Mouse (Mus musculus) hindbrain, embryonic 10.5 days (tissue): ENCODE measurements at regions not wholly inside any gene's neighbourhood (a gene's known extent, or its start where the extent isn't known, plus 50 kb on each side); places are given as distances from the start of the nearest gene placed in this dataset.
A peak's percentile ranks its signal among the peaks of the same experiment; 100 is the strongest.

Experiments
- DNase-seq: peaks from one replicate; pipeline ENCODE4 v3.0.0-alpha.2; 2017; ENCODE audit warnings: low spot score
- H3K27ac ChIP-seq: fragments of 300-500 bp; sonication (generic); 2 replicates; pipeline ENCODE4 v1.5.1; 2016; ENCODE audit warnings: mild to moderate bottlenecking, moderate library complexity
- H3K27me3 ChIP-seq: fragments of 300-500 bp; sonication (generic); 2 replicates; pipeline ENCODE4 v1.6.1; 2016; ENCODE audit warnings: mild to moderate bottlenecking; ENCODE audit not compliant: poor library complexity, insufficient read depth, severe bottlenecking
- H3K36me3 ChIP-seq: fragments of 300-500 bp; sonication (generic); 2 replicates; pipeline ENCODE4 v1.6.1; 2016; ENCODE audit warnings: mild to moderate bottlenecking, moderate library complexity
- H3K4me1 ChIP-seq: fragments of 300-500 bp; sonication (generic); replicated peaks from 2 replicates; pipeline ENCODE4 v1.6.1; 2016; ENCODE audit warnings: mild to moderate bottlenecking
- H3K4me3 ChIP-seq: fragments of 300-500 bp; sonication (generic); 2 replicates; pipeline ENCODE4 v1.5.1; 2016; ENCODE audit warnings: mild to moderate bottlenecking, moderate library complexity
- H3K9me3 ChIP-seq: fragments of 300-500 bp; sonication (generic); 2 replicates; pipeline ENCODE4 v1.6.1; 2016; ENCODE audit warnings: mild to moderate bottlenecking, moderate library complexity
- WGBS: fragments of 180-500 bp; shearing (Covaris S2); methylation state at CpG from one replicate; pipeline ENCODE4 v1.1.7; 2016; 5-methylcytosine and 5-hydroxymethylcytosine counted together

DNA sequence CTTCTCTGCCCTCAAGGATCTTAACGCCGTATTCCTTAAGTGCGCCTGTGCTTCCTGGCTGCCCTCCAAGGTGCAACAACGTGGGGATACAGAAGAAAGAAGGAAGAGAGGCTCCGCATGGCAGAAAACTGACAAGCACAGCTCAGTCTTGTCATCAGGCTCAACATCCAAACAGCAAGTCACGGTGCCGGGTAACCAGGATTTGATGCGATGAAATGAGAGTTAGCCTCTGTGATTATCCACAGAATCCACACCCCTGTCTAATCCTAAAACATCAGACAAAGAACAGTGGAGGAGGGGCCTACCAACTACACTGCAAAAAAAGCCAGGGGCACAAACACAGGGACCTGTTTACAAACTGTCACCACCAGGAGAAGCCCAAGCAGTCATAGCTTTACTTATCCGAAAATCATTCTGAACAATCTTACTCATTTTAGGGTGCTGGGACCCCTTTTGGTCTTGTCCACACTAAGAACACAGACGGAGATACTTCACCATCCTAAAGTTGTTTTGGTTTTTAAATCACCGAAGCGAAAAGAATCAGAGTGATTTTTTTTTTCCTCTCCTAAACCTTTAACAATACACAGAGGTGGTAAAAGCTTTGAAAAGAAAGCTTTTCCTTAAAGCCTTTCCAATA lies 394.8 kb upstream of the Gm6657 start:
- Histone ChIP-seq H3K4me3 (no peak overlapping the region), H3K36me3 (no peaks in the 10 kb centered on the region), H3K27me3 (no peaks in the 10 kb centered on the region), H3K4me1 (peaks cover 13% of the 10 kb centered on the region), H3K27ac (no peak overlapping the region), H3K9me3 (no peaks in the 10 kb centered on the region)
- WGBS, result 77% methylated on average over 12 of the region's 12 CpGs
- no peak for DNase-seq

- H3K4me3 ChIP-seq, result no peak overlapping the region
- no peaks in the 10 kb centered on the region for H3K4me1 ChIP-seq
- no peak for DNase-seq
- 88% methylated on average over 7 of the region's 7 CpGs for WGBS
- no peaks in the 10 kb centered on the region for H3K9me3 ChIP-seq
- no peak overlapping the region for H3K27ac ChIP-seq
- no peaks in the 10 kb centered on the region for H3K27me3 ChIP-seq
- no peaks in the 10 kb centered on the region for H3K36me3 ChIP-seq
Measured at GRCm38 (mm10) chr12:77807674-77808073, 386.4 kb upstream of the Gm6657 start.

DNA sequence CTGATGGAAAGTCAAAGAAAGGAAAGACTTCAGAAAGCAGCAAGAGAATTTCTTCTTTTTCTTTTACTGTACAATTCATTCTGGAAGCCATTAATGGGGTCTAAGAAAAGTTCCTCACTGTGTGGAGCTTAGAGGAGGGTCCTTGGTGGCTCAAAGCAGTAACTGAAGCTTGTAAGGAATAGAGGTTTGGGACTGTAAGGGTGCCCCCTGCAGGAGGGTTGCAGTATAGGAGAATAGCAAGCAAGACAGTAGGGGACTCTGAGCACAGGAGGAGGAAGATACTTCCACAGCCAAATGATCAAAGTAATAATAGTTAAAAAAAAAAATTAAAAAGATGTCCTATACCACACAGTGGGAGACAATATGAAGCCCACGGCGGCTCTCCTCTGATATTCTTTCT lies 382.8 kb upstream of the Gm6657 start:
- H3K4me3 ChIP-seq, result no peak overlapping the region
- no peak overlapping the region for H3K27ac ChIP-seq
- no peaks in the 10 kb centered on the region for H3K36me3 ChIP-seq
- no peaks in the 10 kb centered on the region for H3K27me3 ChIP-seq
- DNase-seq, result peak; percentile 40
- H3K9me3 ChIP-seq, result no peaks in the 10 kb centered on the region
- H3K4me1 ChIP-seq, result no peaks in the 10 kb centered on the region
- 49% methylated on average over 2 of the region's 2 CpGs for WGBS

DNA sequence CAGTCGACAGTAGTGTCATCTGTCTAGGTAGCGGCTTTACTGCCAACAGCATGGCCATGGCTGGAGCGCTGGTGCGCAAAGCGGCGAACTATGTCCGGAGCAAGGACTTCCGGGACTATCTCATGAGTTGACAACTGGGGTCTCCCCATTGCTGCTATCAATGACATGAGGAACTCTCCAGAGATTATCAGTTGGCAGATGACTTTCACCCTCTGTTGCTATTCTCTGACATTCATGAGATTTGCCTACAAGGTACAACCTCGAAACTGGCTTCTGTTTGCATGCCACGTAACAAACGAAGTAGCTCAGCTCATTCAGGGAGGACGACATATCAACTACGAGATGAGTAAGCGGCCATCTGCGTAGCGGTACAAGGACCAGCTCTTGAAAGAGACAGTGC lies 374.6 kb upstream of the Gm6657 start:
- DNase-seq, result no peak
- Histone ChIP-seq H3K27ac (no peak overlapping the region), H3K36me3 (no peaks in the 10 kb centered on the region), H3K9me3 (no peaks in the 10 kb centered on the region), H3K27me3 (no peaks in the 10 kb centered on the region), H3K4me3 (no peak overlapping the region), H3K4me1 (no peaks in the 10 kb centered on the region)
- 93% methylated on average over 16 of the region's 16 CpGs for WGBS

- no peak overlapping the region for H3K27ac ChIP-seq
Measured at GRCm38 (mm10) chr12:77823381-77824030, 370.5 kb upstream of the Gm6657 start.

DNA sequence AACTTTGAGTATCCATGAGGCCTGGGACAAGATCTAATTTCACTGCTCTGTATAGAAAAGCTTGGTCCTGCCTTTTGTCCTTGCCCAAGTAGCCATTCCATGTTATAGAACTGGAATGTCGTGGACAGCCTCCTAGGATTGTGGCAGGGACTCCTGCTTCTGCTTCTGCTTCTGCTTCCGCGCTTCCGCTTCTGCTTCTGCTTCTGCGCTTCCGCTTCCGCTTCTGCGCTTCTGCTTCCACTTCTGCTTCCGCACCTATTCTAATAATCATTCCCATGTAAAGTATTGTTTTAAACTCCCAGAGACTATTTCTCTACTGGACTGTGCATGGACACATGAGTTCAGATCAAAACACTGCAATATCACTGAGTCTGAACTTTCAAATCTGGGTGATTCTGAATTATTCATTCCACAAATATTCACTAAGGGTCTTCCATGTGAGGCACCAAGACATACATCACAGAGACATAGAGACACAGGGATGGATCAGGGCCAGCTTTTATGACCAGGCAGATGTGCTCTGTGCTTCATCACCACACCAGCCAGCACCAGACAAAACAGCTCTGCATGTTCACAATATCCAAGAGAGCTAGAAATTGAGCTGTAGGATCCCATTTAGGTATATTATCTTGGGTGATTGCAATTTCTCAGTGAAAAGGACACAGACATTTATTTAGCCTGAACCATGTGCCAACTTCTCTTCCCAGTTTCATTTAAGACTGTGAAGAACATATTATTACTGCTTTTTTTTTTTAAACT lies 360.5 kb upstream of the Gm6657 start:
- H3K27ac ChIP-seq, result no peak overlapping the region

More at GRCm38 (mm10) chr12:77823381-77824030, 370.5 kb upstream of the Gm6657 start:
- Histone ChIP-seq H3K4me3 (no peak overlapping the region), H3K36me3 (no peaks in the 10 kb centered on the region), H3K27me3 (no peaks in the 10 kb centered on the region), H3K4me1 (no peaks in the 10 kb centered on the region), H3K9me3 (peaks cover 4% of the 10 kb centered on the region; the same call in 1 of the 2 replicates)
- no peak for DNase-seq
- WGBS, result 52% methylated on average over 3 of the region's 3 CpGs

DNA sequence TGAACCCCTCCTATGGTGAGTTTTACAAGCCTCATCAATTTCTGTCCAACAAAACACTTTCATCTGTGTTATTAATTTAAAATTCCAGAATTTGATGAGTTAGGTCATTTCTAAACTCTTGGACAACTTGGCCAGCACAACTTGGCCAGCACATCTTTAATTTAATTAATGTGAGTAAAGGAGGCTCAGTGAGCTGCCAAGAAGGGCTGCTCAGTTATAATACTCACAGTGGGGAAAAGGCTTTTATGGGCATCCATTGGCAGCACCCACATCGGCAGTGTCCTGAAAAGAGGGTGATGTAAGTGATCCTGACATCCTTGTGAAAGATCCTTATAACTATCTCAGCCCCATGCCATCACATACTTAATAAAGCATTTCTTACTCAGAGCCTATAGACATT lies 359.2 kb upstream of the Gm6657 start:
- Histone ChIP-seq H3K27ac (no peak overlapping the region), H3K4me3 (no peak overlapping the region), H3K36me3 (no peaks in the 10 kb centered on the region), H3K27me3 (no peaks in the 10 kb centered on the region), H3K4me1 (no peaks in the 10 kb centered on the region), H3K9me3 (no peaks in the 10 kb centered on the region)
- 84% methylated on average over 1 of the region's 1 CpGs for WGBS
- DNase-seq, result no peak

More for the DNA sequence above, 360.5 kb upstream of the Gm6657 start:
- H3K27me3 ChIP-seq, result no peaks in the 10 kb centered on the region
- H3K4me1 ChIP-seq, result no peaks in the 10 kb centered on the region
- no peaks in the 10 kb centered on the region for H3K9me3 ChIP-seq
- H3K4me3 ChIP-seq, result no peak overlapping the region
- H3K36me3 ChIP-seq, result no peaks in the 10 kb centered on the region
- 92% methylated on average over 9 of the region's 9 CpGs for WGBS
- DNase-seq, result no peak

DNA sequence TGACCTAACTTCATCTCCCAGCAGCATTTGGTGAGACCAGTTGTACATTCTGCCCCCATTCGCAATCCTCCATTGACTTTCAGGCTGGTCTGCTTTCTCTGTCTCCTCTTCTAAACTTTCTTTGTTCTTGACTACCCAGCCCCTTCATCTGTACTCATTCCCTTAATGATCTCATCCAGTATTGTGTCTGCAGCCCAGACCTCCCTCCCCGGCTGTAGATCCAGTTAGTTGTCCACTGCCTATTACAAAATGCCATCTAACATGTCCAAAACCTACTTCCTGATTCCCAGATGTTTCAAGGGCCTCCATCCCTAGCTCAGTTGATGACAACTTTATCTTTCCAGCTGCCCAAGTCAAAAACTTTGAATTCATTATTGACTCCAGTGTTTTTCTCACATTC lies 357.8 kb upstream of the Gm6657 start:
- Histone ChIP-seq H3K36me3 (no peaks in the 10 kb centered on the region), H3K27me3 (no peaks in the 10 kb centered on the region), H3K9me3 (no peaks in the 10 kb centered on the region), H3K4me1 (no peaks in the 10 kb centered on the region), H3K27ac (no peak overlapping the region), H3K4me3 (no peak overlapping the region)
- WGBS, result 70% methylated on average over 2 of the region's 2 CpGs
- DNase-seq, result no peak

DNA sequence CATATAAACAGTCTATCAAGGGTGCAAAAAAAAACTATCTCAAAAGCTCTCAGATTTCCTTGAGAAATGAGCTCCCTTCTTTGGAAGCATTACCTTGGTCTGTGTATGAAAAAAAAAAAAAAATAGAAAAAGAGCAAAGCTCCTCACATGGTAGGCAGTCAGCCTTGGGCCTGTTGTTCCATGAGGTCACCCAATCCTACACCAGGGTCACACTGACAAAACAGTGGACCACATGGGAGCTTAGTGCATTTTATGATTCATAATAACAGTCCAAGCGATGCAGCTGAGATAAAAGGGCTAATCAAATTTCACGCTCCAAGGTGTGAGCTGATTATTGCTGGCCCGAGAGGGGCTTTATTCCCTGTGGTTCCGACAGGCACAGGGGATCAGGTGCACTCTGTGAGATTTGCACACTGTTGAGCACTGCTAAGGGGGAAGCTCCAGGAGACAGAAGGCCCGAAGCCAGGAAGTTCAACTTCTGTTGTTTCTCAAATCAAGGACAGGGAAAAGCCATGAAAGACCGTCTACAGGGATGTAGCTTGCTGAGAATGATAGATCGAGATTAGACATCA lies 352.1 kb upstream of the Gm6657 start:
- Histone ChIP-seq H3K4me1 (peaks cover 5% of the 10 kb centered on the region), H3K9me3 (no peaks in the 10 kb centered on the region), H3K27me3 (no peaks in the 10 kb centered on the region), H3K27ac (no peak overlapping the region), H3K4me3 (no peak overlapping the region), H3K36me3 (no peaks in the 10 kb centered on the region)
- WGBS, result 67% methylated on average over 7 of the region's 7 CpGs
- DNase-seq, result no peak

- Histone ChIP-seq H3K4me3 (no peak overlapping the region), H3K9me3 (no peaks in the 10 kb centered on the region), H3K27ac (peak overlapping the region; percentile 77), H3K27me3 (no peaks in the 10 kb centered on the region), H3K4me1 (peaks cover 43% of the 10 kb centered on the region), H3K36me3 (no peaks in the 10 kb centered on the region)
- 23% methylated on average over 9 of the region's 9 CpGs for WGBS
- DNase-seq, result peak; percentile 32
Measured at GRCm38 (mm10) chr12:77852595-77853577, 341.2 kb upstream of the Gm6657 start.

- Histone ChIP-seq H3K36me3 (no peaks in the 10 kb centered on the region), H3K4me1 (peaks cover 43% of the 10 kb centered on the region), H3K4me3 (no peak overlapping the region), H3K27me3 (no peaks in the 10 kb centered on the region), H3K9me3 (no peaks in the 10 kb centered on the region), H3K27ac (peak overlapping the region; percentile 77)
- peak; percentile 59 for DNase-seq
- 51% methylated on average over 15 of the region's 15 CpGs for WGBS
Measured at GRCm38 (mm10) chr12:77854281-77855075, 339.6 kb upstream of the Gm6657 start.
